Mouse (Mus musculus) mesoderm, embryonic 11.5 days (tissue): ENCODE data around the gene Tmem219.
A peak's percentile ranks its signal among the peaks of the same experiment; 100 is the strongest.
"Not testable (repeated sequence)": the region's sequence is repeated elsewhere in the genome, so short reads cannot be mapped to it uniquely, and the experiment has no call there.

ENCODE experiments used
- DNase-seq: peaks from one replicate; pipeline ENCODE4 v3.0.0-alpha.2; 2012; ENCODE audit warnings: low read depth, low spot score

Gene Tmem219

GRCm38 (mm10) chr7:126923999-126924398 lies 1.3 kb upstream of the Tmem219 start:
- DNase-seq = peak; percentile 39

GRCm38 (mm10) chr7:126921563-126921962 lies 1.2 kb downstream of the Tmem219 start:
- no peak for DNase-seq

- DNase-seq = no peak
Observed at GRCm38 (mm10) chr7:126919973-126920372, 2.7 kb downstream of the Tmem219 start.

GRCm38 (mm10) chr7:126918356-126918755 lies 4.4 kb downstream of the Tmem219 start:
- not testable (repeated sequence) for DNase-seq

- no peak for DNase-seq
Observed at GRCm38 (mm10) chr7:126914844-126915243, 7.9 kb downstream of the Tmem219 start.

- DNase-seq = no peak
Observed at GRCm38 (mm10) chr7:126905590-126905989, 17.1 kb downstream of the Tmem219 start.

- not testable (repeated sequence) for DNase-seq
Observed at GRCm38 (mm10) chr7:126899781-126900180, 22.9 kb downstream of the Tmem219 start.

- peak; percentile 95 for DNase-seq
Observed at GRCm38 (mm10) chr7:126898102-126898990, 24.4 kb downstream of the Tmem219 start.

- DNase-seq = no peak
Observed at GRCm38 (mm10) chr7:126897390-126898101, 25.2 kb downstream of the Tmem219 start.

- no peak for DNase-seq
Observed at GRCm38 (mm10) chr7:126896912-126897311, 25.8 kb downstream of the Tmem219 start.

GRCm38 (mm10) chr7:126888852-126889251 lies 33.9 kb downstream of the Tmem219 start:
- DNase-seq = no peak

- DNase-seq = no peak
Observed at GRCm38 (mm10) chr7:126887281-126887680, 35.4 kb downstream of the Tmem219 start.

GRCm38 (mm10) chr7:126884286-126885164 lies 38.2 kb downstream of the Tmem219 start, which contains the start of gene Taok2:
Gene Taok2, minus strand, starts transcription at chr7:126884703.
- DNase-seq = peak; percentile 99

- DNase-seq = no peak
Observed at GRCm38 (mm10) chr7:126883731-126884181, 39.0 kb downstream of the Tmem219 start.

GRCm38 (mm10) chr7:126881040-126881439 lies 41.7 kb downstream of the Tmem219 start:
- no peak for DNase-seq

GRCm38 (mm10) chr7:126877239-126877638 lies 45.5 kb downstream of the Tmem219 start:
- no peak for DNase-seq

GRCm38 (mm10) chr7:126870520-126870891 lies 52.2 kb downstream of the Tmem219 start:
- no peak for DNase-seq

GRCm38 (mm10) chr7:126869780-126870519 lies 52.8 kb downstream of the Tmem219 start:
- no peak for DNase-seq

- no peak for DNase-seq
Observed at GRCm38 (mm10) chr7:126868003-126868402, 54.7 kb downstream of the Tmem219 start.

GRCm38 (mm10) chr7:126867534-126867933 lies 55.2 kb downstream of the Tmem219 start:
- no peak for DNase-seq

- no peak for DNase-seq
Observed at GRCm38 (mm10) chr7:126863791-126864190, 58.9 kb downstream of the Tmem219 start.
